Comparison of ENCODE assay signal across 8 mouse cellular contexts in genomic region chr2:30357552-30358510, GRCm38 (mm10). TPM values are rescaled to one million over a fixed set of nuclear protein-coding genes. Genes with fewer than 3 reads are reported as not detected.
A peak's percentile ranks its signal among the peaks of the same experiment; 100 is the strongest.
DNase-seq lines count a peak whose midpoint lies in the region; ATAC-seq lines count a peak whose summit lies in the region.

No protein-coding gene starts in this region.

- peak overlapping the region; percentile 98 for H3K4me2 ChIP-seq in liver, embryonic 13.5 days

- DNase-seq in adrenal gland, adult (ENCODE audit: inconsistent age in 2 of 2, low spot score in 1 of 2): peak; percentile 33 to 60
- no peak for DNase-seq in adrenal gland, postnatal 25 days
- DNase-seq in thymus, postnatal 4 days: peak; percentile 29
- no peak for DNase-seq in thymus, adult 18-20 months
- DNase-seq in heart, embryonic 10.5 days (ENCODE audit: low spot score): peak; percentile 81
- DNase-seq in liver, embryonic 13.5 days: no peak
- DNase-seq in right cerebral cortex, postnatal 25 days: peak; percentile 52
- DNase-seq in kidney, adult 11 months: no peak

- no peaks in the 10 kb centered on the region for H3K27me3 ChIP-seq in heart, embryonic 10.5 days (ENCODE audit: insufficient read depth, poor library complexity, severe bottlenecking)
- H3K27me3 ChIP-seq in liver, embryonic 13.5 days: no peaks in the 10 kb centered on the region

- H3K4me3 ChIP-seq in heart, embryonic 10.5 days: peak overlapping the region; percentile 86
- H3K4me3 ChIP-seq in liver, embryonic 13.5 days (replicated peaks): peak overlapping the region; percentile 78

- no peaks in the 10 kb centered on the region for H3K9me3 ChIP-seq in heart, embryonic 10.5 days
- H3K9me3 ChIP-seq in liver, embryonic 13.5 days (replicated peaks): peaks cover 4% of the 10 kb centered on the region; the same call in 1 of the 2 replicates

- peak overlapping the region; percentile 91 for H3K27ac ChIP-seq in heart, embryonic 10.5 days
- peak overlapping the region; percentile 77 for H3K27ac ChIP-seq in liver, embryonic 13.5 days

- peaks cover 25% of the 10 kb centered on the region for H3K36me3 ChIP-seq in heart, embryonic 10.5 days
- H3K36me3 ChIP-seq in liver, embryonic 13.5 days: peaks cover 5% of the 10 kb centered on the region

- H3K9ac ChIP-seq in liver, embryonic 13.5 days: peak overlapping the region; percentile 84

- ATAC-seq in liver, embryonic 13.5 days (ENCODE audit: low read depth): 0 out of 2 replicates have a peak, but pooled peaks have one; percentile 5

- H3K4me1 ChIP-seq in heart, embryonic 10.5 days: peaks cover 42% of the 10 kb centered on the region
- H3K4me1 ChIP-seq in liver, embryonic 13.5 days (replicated peaks): peaks cover 42% of the 10 kb centered on the region

- WGBS in heart, embryonic 10.5 days: 43% methylated on average over 8 of the region's 8 CpGs
- 53% methylated on average over 8 of the region's 8 CpGs for WGBS in liver, embryonic 13.5 days (ENCODE audit: insufficient replicate concordance)

RNA-seq across cellular contexts. Expression of gene Sh3glb2, which starts 1.3 kb away (rescaled TPM):
- 90.0 and 111 TPM in 2 replicates for total RNA-seq in adrenal gland, postnatal 25 days (2021)
- polyA plus RNA-seq in heart, embryonic 10.5 days (2016; fragmentation: Nextera tagmentation; extraction: Ambion mirVana): 101 and 132 TPM in 2 replicates
- 20.9 and 21.3 TPM in 2 replicates for polyA plus RNA-seq in liver, embryonic 13.5 days (2015; fragmentation: Nextera tagmentation; extraction: Ambion mirVana)

RNA-seq across cellular contexts. Expression of gene Miga2, which starts 6.2 kb away (rescaled TPM):
- total RNA-seq in adrenal gland, postnatal 25 days (2021): 65.4 and 83.5 TPM in 2 replicates
- 28.2 and 35.1 TPM in 2 replicates for polyA plus RNA-seq in heart, embryonic 10.5 days (2016; fragmentation: Nextera tagmentation; extraction: Ambion mirVana)
- polyA plus RNA-seq in liver, embryonic 13.5 days (2015; fragmentation: Nextera tagmentation; extraction: Ambion mirVana): 8.5 and 10.0 TPM in 2 replicates

RNA-seq across cellular contexts. Expression of gene Dolpp1, which starts 34.2 kb away (rescaled TPM):
- 22.3 and 28.5 TPM in 2 replicates for total RNA-seq in adrenal gland, postnatal 25 days (2021)
- polyA plus RNA-seq in heart, embryonic 10.5 days (2016; fragmentation: Nextera tagmentation; extraction: Ambion mirVana): 29.9 and 36.1 TPM in 2 replicates
- polyA plus RNA-seq in liver, embryonic 13.5 days (2015; fragmentation: Nextera tagmentation; extraction: Ambion mirVana): 20.3 and 21.3 TPM in 2 replicates

RNA-seq across cellular contexts. Expression of gene Crat, which starts 57.8 kb away (rescaled TPM):
- total RNA-seq in adrenal gland, postnatal 25 days (2021): 130 and 142 TPM in 2 replicates
- polyA plus RNA-seq in heart, embryonic 10.5 days (2016; fragmentation: Nextera tagmentation; extraction: Ambion mirVana): 36.1 and 55.2 TPM in 2 replicates
- 20.5 and 23.9 TPM in 2 replicates for polyA plus RNA-seq in liver, embryonic 13.5 days (2015; fragmentation: Nextera tagmentation; extraction: Ambion mirVana)

RNA-seq across cellular contexts. Expression of gene Ptpa, which starts 58.0 kb away (rescaled TPM):
- total RNA-seq in adrenal gland, postnatal 25 days (2021): 130 and 145 TPM in 2 replicates
- 129 and 140 TPM in 2 replicates for polyA plus RNA-seq in heart, embryonic 10.5 days (2016; fragmentation: Nextera tagmentation; extraction: Ambion mirVana)
- 142 and 147 TPM in 2 replicates for polyA plus RNA-seq in liver, embryonic 13.5 days (2015; fragmentation: Nextera tagmentation; extraction: Ambion mirVana)

Comparison
In these comparisons a context has a peak if more than half of its experiments do, and no peak if none do; other contexts are left out.
1. DNase-seq: peak in adrenal gland, adult (2 of 2), thymus, postnatal 4 days (single experiment), heart, embryonic 10.5 days (single experiment) and right cerebral cortex, postnatal 25 days (single experiment); none in adrenal gland, postnatal 25 days (single experiment), thymus, adult 18-20 months (0 of 2), liver, embryonic 13.5 days (single experiment) and kidney, adult 11 months (single experiment).